Comparison of ENCODE assay signal across 8 mouse cellular contexts in the genomic region with DNA sequence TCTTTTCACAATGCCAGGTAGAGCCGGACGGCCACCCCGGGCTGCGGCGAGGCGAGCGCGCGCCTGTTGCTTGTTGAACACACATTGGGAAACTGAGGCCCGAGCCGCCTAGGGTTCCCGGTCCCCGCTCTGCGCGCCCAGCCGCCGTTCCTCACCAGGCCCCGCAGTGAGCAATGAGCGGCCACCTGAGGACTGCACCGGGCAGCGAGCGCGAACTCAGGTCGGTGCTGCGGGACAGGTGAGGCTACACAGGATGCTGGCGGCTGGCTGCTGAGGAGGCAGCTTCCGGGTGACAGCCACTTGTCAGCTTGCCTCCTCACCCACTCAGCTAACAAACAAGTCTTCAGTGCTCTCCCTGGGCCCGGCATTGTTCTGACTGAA. TPM values are rescaled to one million over a fixed set of nuclear protein-coding genes. Genes with fewer than 3 reads are reported as not detected.
DNase-seq lines count a peak whose midpoint lies in the region; ATAC-seq and TF ChIP-seq lines count a peak whose summit lies in the region.

No protein-coding gene starts in this region.

- peak overlapping the region; percentile 97 for H3K4me2 ChIP-seq in heart, embryonic 12.5 days
- H3K4me2 ChIP-seq in forebrain, embryonic 14.5 days (ENCODE audit: low read length), result peak overlapping the region; percentile 94
- peak overlapping the region; percentile 76 for H3K4me2 ChIP-seq in liver, embryonic 13.5 days

- under 1% methylated on average over 28 of the region's 28 CpGs for WGBS in heart, embryonic 12.5 days
- WGBS in forebrain, embryonic 14.5 days, result 2% methylated on average over 27 of the region's 28 CpGs
- WGBS in liver, embryonic 13.5 days (ENCODE audit: insufficient replicate concordance), result 2% methylated on average over 27 of the region's 28 CpGs

- peaks cover 12% of the 10 kb centered on the region for H3K4me1 ChIP-seq in heart, embryonic 12.5 days (replicated peaks)
- peaks cover 0 to 2% of the 10 kb centered on the region in 2 experiments; a peak in 1 of 4 replicates for H3K4me1 ChIP-seq in ES-E14 (ENCODE audit: control insufficient read depth in 2 of 2, insufficient read depth in 2 of 2, low read length in 2 of 2, poor library complexity in 1 of 2)
- peaks cover 6% of the 10 kb centered on the region for H3K4me1 ChIP-seq in forebrain, embryonic 14.5 days (ENCODE audit: control insufficient read depth, insufficient read depth, low read length)
- peaks cover 16% of the 10 kb centered on the region for H3K4me1 ChIP-seq in liver, embryonic 13.5 days (replicated peaks)

- no peak for DNase-seq in heart, adult 18-20 months
- DNase-seq in ES-E14 (ENCODE audit: low read depth, low spot score), result peak; percentile 8
- no peak for DNase-seq in forebrain, embryonic 14.5 days (ENCODE audit: low spot score)
- DNase-seq in liver, embryonic 13.5 days, result no peak
- no peak for DNase-seq in cerebellum, adult 8-10 months

- H3K36me3 ChIP-seq in heart, embryonic 12.5 days, result no peaks in the 10 kb centered on the region
- H3K36me3 ChIP-seq in ES-E14 (ENCODE audit: control insufficient read depth, insufficient read depth, low read length, poor library complexity, severe bottlenecking), result no peaks in the 10 kb centered on the region
- H3K36me3 ChIP-seq in forebrain, embryonic 14.5 days (ENCODE audit: control insufficient read depth, insufficient read depth, low read length), result no peaks in the 10 kb centered on the region
- H3K36me3 ChIP-seq in liver, embryonic 13.5 days, result no peaks in the 10 kb centered on the region

- in situ Hi-C loops in ES-E14 (cut with MboI; ENCODE audit: low sequenced_read_pairs in 2 of 2, unreplicated experiment in 2 of 2), result no loop called here

- peak overlapping the region; percentile 78 for H3K4me3 ChIP-seq in heart, embryonic 12.5 days
- peak overlapping the region; percentile 77 to 95 for H3K4me3 ChIP-seq in ES-E14 (ENCODE audit: insufficient read depth in 1 of 2, low read depth in 1 of 2, low read length in 2 of 2, poor library complexity in 1 of 2, severe bottlenecking in 1 of 2)
- peak overlapping the region; percentile 80 for H3K4me3 ChIP-seq in forebrain, embryonic 14.5 days (ENCODE audit: low read depth, low read length)
- H3K4me3 ChIP-seq in liver, embryonic 13.5 days (replicated peaks), result peak overlapping the region; percentile 60

- H3K27me3 ChIP-seq in heart, embryonic 12.5 days (replicated peaks), result peaks cover 41% of the 10 kb centered on the region
- H3K27me3 ChIP-seq in forebrain, embryonic 14.5 days (replicated peaks; ENCODE audit: control insufficient read depth, insufficient read depth, low read length), result no peaks in the 10 kb centered on the region; the same call in 1 of the 2 replicates
- H3K27me3 ChIP-seq in liver, embryonic 13.5 days, result peaks cover 30% of the 10 kb centered on the region

- ATAC-seq in heart, embryonic 12.5 days (ENCODE audit: insufficient number of reproducible peaks, low FRiP score), result no peak
- peak; percentile 44; the same call in 1 of the 2 replicates for ATAC-seq in forebrain, embryonic 14.5 days
- ATAC-seq in liver, embryonic 13.5 days (ENCODE audit: low read depth), result no peak
- no peak for ATAC-seq in inflammation-experienced regulatory T-cells, adult 6 months
- no peak for ATAC-seq in erythroid progenitor cell, adult 5-6 weeks (replicated peaks; ENCODE audit: low FRiP score, poor library complexity, severe bottlenecking)

- H3K9me3 ChIP-seq in heart, embryonic 12.5 days (replicated peaks), result no peaks in the 10 kb centered on the region
- no peaks in the 10 kb centered on the region for H3K9me3 ChIP-seq in ES-E14 (ENCODE audit: control insufficient read depth, insufficient read depth, low read depth, low read length)
- H3K9me3 ChIP-seq in forebrain, embryonic 14.5 days (replicated peaks; ENCODE audit: control insufficient read depth, low read length), result no peaks in the 10 kb centered on the region
- H3K9me3 ChIP-seq in liver, embryonic 13.5 days (replicated peaks), result no peaks in the 10 kb centered on the region

- H3K9ac ChIP-seq in heart, embryonic 12.5 days, result peak overlapping the region; percentile 26; the same call in 1 of the 2 replicates
- H3K9ac ChIP-seq in ES-E14 (ENCODE audit: insufficient read depth, low read depth, low read length, poor library complexity, severe bottlenecking), result peak overlapping the region; percentile 88
- H3K9ac ChIP-seq in forebrain, embryonic 14.5 days (ENCODE audit: low read length), result peak overlapping the region; percentile 94
- H3K9ac ChIP-seq in liver, embryonic 13.5 days, result no peak overlapping the region

- no peak overlapping the region for H3K27ac ChIP-seq in heart, embryonic 12.5 days (ENCODE audit: poor library complexity, severe bottlenecking)
- peak overlapping the region; percentile 88 for H3K27ac ChIP-seq in ES-E14 (ENCODE audit: insufficient read depth, low read depth, low read length, poor library complexity, severe bottlenecking)
- peak overlapping the region; percentile 92 for H3K27ac ChIP-seq in forebrain, embryonic 14.5 days (ENCODE audit: low read depth, low read length)
- no peak overlapping the region for H3K27ac ChIP-seq in liver, embryonic 13.5 days

TF ChIP-seq in ES-E14, 5 proteins besides CTCF, POLR2A, EP300 and RAD21:
- no peak for TF ChIP-seq ZC3H11A (IDR thresholded peaks at IDR 0.05; ENCODE audit: borderline replicate concordance, low read depth, low read length)
- no peak for TF ChIP-seq MAFK (IDR thresholded peaks at IDR 0.05; ENCODE audit: insufficient read depth, low read depth, low read length)
- TF ChIP-seq HCFC1 (IDR thresholded peaks at IDR 0.05; ENCODE audit: borderline replicate concordance, insufficient read depth, low read length), result no peak
- no peak for TF ChIP-seq ZNF384 (IDR thresholded peaks at IDR 0.05; ENCODE audit: low read depth, low read length)
- no peak for TF ChIP-seq CHD2 (IDR thresholded peaks at IDR 0.05; ENCODE audit: low read depth, low read length)

RNA-seq across cellular contexts. Expression of a gene that starts 55.9 kb away (rescaled TPM):
- polyA plus RNA-seq in heart, embryonic 12.5 days (2016; fragmentation: Nextera tagmentation; extraction: Ambion mirVana), result 2.1 and 2.4 TPM in 2 replicates
- not detected for total RNA-seq in heart, adult 18-20 months (2021)
- 1.5 and 3.0 TPM in 2 replicates for total RNA-seq in ES-E14 (2012; rRNA removed)
- polyA plus RNA-seq in forebrain, embryonic 14.5 days (2014; fragmentation: Nextera tagmentation; extraction: Ambion mirVana), result 92.6 and 126 TPM in 2 replicates
- 0.10 and 0.36 TPM in 2 replicates for polyA plus RNA-seq in liver, embryonic 13.5 days (2015; fragmentation: Nextera tagmentation; extraction: Ambion mirVana)
- not detected for polyA plus RNA-seq in inflammation-experienced regulatory T-cells, adult 6 months (2017; shearing (Covaris generic))
- total RNA-seq in erythroid progenitor cell, adult 5-6 weeks (2015; ENCODE audit: low replicate concordance), result not detected in 2 replicates
- not detected in 2 replicates for total RNA-seq in erythroid progenitor cell, adult 5-6 weeks (2017; ENCODE audit: low replicate concordance)

Comparison
In these comparisons a context has a peak if more than half of its experiments do, and no peak if none do; other contexts are left out.
1. H3K27ac ChIP-seq: peak in ES-E14 (single experiment) and forebrain, embryonic 14.5 days (single experiment); none in heart, embryonic 12.5 days (single experiment) and liver, embryonic 13.5 days (single experiment).
2. RNA of a gene that starts 55.9 kb away (polyA plus RNA-seq): 92.6 to 126 TPM in forebrain, embryonic 14.5 days; 2.1 to 2.4 TPM in heart, embryonic 12.5 days, 0.10 to 0.36 TPM in liver, embryonic 13.5 days and not detected in inflammation-experienced regulatory T-cells, adult 6 months; every median in the first group is over 10 times any median in the second.
3. Peak in every context shown above with its lines, with median percentiles within 50 percentile points of each other: H3K4me2 ChIP-seq and H3K4me3 ChIP-seq.